Mouse (Mus musculus) CH12.LX (cell line): Measurements from ENCODE around the gene Ggt7. TPM values are rescaled to one million over a fixed set of nuclear protein-coding genes. Genes with fewer than 3 reads are reported as not detected.

Experiments
- DNase-seq: peaks from one replicate; pipeline ENCODE4 v3.0.0-alpha.2; 2013; ENCODE audit errors: extremely low read depth
- H3K27ac ChIP-seq: 2 replicates; pipeline ENCODE4 v1.5.1; 2012; ENCODE audit warnings: low read depth, mild to moderate bottlenecking, control low read depth, moderate library complexity; ENCODE audit not compliant: insufficient read depth
- H3K27me3 ChIP-seq: replicated peaks from 2 replicates; pipeline ENCODE3; 2012; ENCODE audit warnings: inconsistent platforms
- H3K36me3 ChIP-seq, 2 experiments: replicated peaks in 1 of 2; 2 replicates each; pipeline versions ENCODE3 to v1.6.1; 2012; ENCODE audit warnings: inconsistent platforms in 1 of 2, low read length in 1 of 2, mild to moderate bottlenecking in 1 of 2, mixed read lengths in 1 of 2, moderate library complexity in 1 of 2; ENCODE audit not compliant: control insufficient read depth in 1 of 2, insufficient read depth in 1 of 2
- H3K4me1 ChIP-seq, 2 experiments: 2 replicates each; pipeline ENCODE4 v1.6.1; 2012; ENCODE audit warnings: inconsistent platforms in 1 of 2, moderate library complexity in 1 of 2; ENCODE audit not compliant: insufficient read depth in 2 of 2, control insufficient read depth in 1 of 2
- H3K4me2 ChIP-seq: 2 replicates; pipeline ENCODE4 v1.6.1; 2012; ENCODE audit warnings: low read depth, mild to moderate bottlenecking, control low read depth; ENCODE audit not compliant: poor library complexity, insufficient read depth, severe bottlenecking
- H3K4me3 ChIP-seq, 3 experiments: fragments of 150-350 bp in 1 of 3; sonication (generic) in 1 of 3; replicated peaks in 1 of 3; 2 replicates each; pipeline versions ENCODE3 to v1.5.1; 2011 to 2012; ENCODE audit warnings: low read depth in 2 of 3, low read length in 2 of 3, mild to moderate bottlenecking in 2 of 3, moderate library complexity in 2 of 3, control low read depth in 1 of 3, improper control_type of control experiment in 1 of 3, inconsistent platforms in 1 of 3, mixed read lengths in 1 of 3; ENCODE audit not compliant: poor library complexity in 1 of 3
- H3K79me2 ChIP-seq: replicated peaks from 2 replicates; pipeline ENCODE4 v1.6.1; 2012; ENCODE audit warnings: mild to moderate bottlenecking, moderate library complexity; ENCODE audit not compliant: control insufficient read depth, poor library complexity, insufficient read depth, severe bottlenecking; ENCODE audit errors: extremely low read depth
- H3K9ac ChIP-seq: 2 replicates; pipeline ENCODE4 v1.6.1; 2012; ENCODE audit warnings: low read depth, mild to moderate bottlenecking, control low read depth, moderate library complexity; ENCODE audit not compliant: insufficient read depth
- H3K9me3 ChIP-seq: replicated peaks from 2 replicates; pipeline ENCODE3; 2012; ENCODE audit warnings: low read length, inconsistent platforms, mixed read lengths
- CHD1 ChIP-seq: IDR thresholded peaks from 2 replicates; pipeline ENCODE4 v1.6.1; 2012; ENCODE audit warnings: low read depth, low read length, improper control_type of control experiment, inconsistent platforms
- CTCF ChIP-seq, 2 experiments: IDR thresholded peaks in 1 of 2; conservative IDR thresholded peaks in 1 of 2; 2 replicates each; pipeline ENCODE4 v1.5.1; 2011 to 2012; ENCODE audit warnings: low read depth in 2 of 2, low read length in 2 of 2, improper control_type of control experiment in 1 of 2, inconsistent platforms in 1 of 2, mild to moderate bottlenecking in 1 of 2, moderate library complexity in 1 of 2
- E2F4 ChIP-seq: IDR thresholded peaks from 2 replicates; pipeline ENCODE4 v1.6.1; 2011; ENCODE audit warnings: low read depth, low read length, improper control_type of control experiment; ENCODE audit not compliant: insufficient replicate concordance
- ELF1 ChIP-seq: IDR thresholded peaks from 2 replicates; pipeline ENCODE4 v1.6.1; 2014; ENCODE audit warnings: low read depth, mild to moderate bottlenecking, inconsistent platforms, low read length, improper control_type of control experiment
- ETS1 ChIP-seq: conservative IDR thresholded peaks from 2 replicates; pipeline ENCODE4 v1.6.1; 2012; ENCODE audit warnings: low read depth, mild to moderate bottlenecking, inconsistent platforms, low read length, improper control_type of control experiment, moderate library complexity
- HCFC1 ChIP-seq: IDR thresholded peaks from 2 replicates; pipeline ENCODE4 v1.6.1; 2012; ENCODE audit warnings: low read depth, mild to moderate bottlenecking, inconsistent platforms, low read length, improper control_type of control experiment
- IRF4 ChIP-seq: IDR thresholded peaks from 2 replicates; pipeline ENCODE4 v1.6.1; 2014; ENCODE audit warnings: low read depth, mild to moderate bottlenecking, inconsistent platforms, low read length, improper control_type of control experiment
- JUN ChIP-seq: IDR thresholded peaks from 2 replicates; pipeline ENCODE4 v1.6.1; 2011; ENCODE audit warnings: low read depth, mild to moderate bottlenecking, low read length, improper control_type of control experiment, moderate library complexity; ENCODE audit not compliant: insufficient read depth
- JUND ChIP-seq: conservative IDR thresholded peaks from 2 replicates; pipeline ENCODE4 v1.6.1; 2011; ENCODE audit warnings: low read depth, low read length, improper control_type of control experiment
- MAX ChIP-seq: IDR thresholded peaks from 2 replicates; pipeline ENCODE4 v1.6.1; 2011; ENCODE audit warnings: low read length, improper control_type of control experiment
- MEF2A ChIP-seq: IDR thresholded peaks from 2 replicates; pipeline ENCODE4 v1.6.1; 2014; ENCODE audit warnings: low read depth, mild to moderate bottlenecking, inconsistent platforms, low read length, improper control_type of control experiment, borderline replicate concordance
- MXI1 ChIP-seq: IDR thresholded peaks from 2 replicates; pipeline ENCODE4 v1.6.1; 2011; ENCODE audit warnings: mild to moderate bottlenecking, low read depth, low read length, improper control_type of control experiment
- NELFE ChIP-seq: IDR thresholded peaks from 2 replicates; pipeline ENCODE4 v1.6.1; 2011; ENCODE audit warnings: low read depth, low read length, improper control_type of control experiment
- PAX5 ChIP-seq: IDR thresholded peaks from 2 replicates; pipeline ENCODE4 v1.6.1; 2012; ENCODE audit warnings: low read length, inconsistent platforms, mixed read lengths
- POLR2A ChIP-seq: IDR thresholded peaks from 2 replicates; pipeline ENCODE4 v1.6.1; 2011; ENCODE audit warnings: low read depth, mild to moderate bottlenecking, improper control_type of control experiment, low read length
- RAD21 ChIP-seq: IDR thresholded peaks from 2 replicates; pipeline ENCODE4 v1.6.1; 2011; ENCODE audit warnings: low read depth, mild to moderate bottlenecking, low read length, improper control_type of control experiment, moderate library complexity
- SIN3A ChIP-seq: IDR thresholded peaks from 2 replicates; pipeline ENCODE4 v1.6.1; 2012; ENCODE audit warnings: low read length, improper control_type of control experiment, inconsistent platforms
- SMC3 ChIP-seq: IDR thresholded peaks from 2 replicates; pipeline ENCODE4 v1.6.1; 2011; ENCODE audit warnings: low read depth, low read length, improper control_type of control experiment
- TBP ChIP-seq: conservative IDR thresholded peaks from 2 replicates; pipeline ENCODE4 v1.6.1; 2011; ENCODE audit warnings: low read depth, low read length, improper control_type of control experiment
- TCF12 ChIP-seq: IDR thresholded peaks from 2 replicates; pipeline ENCODE4 v1.6.1; 2014; ENCODE audit warnings: low read depth, mild to moderate bottlenecking, inconsistent platforms, low read length, improper control_type of control experiment
- USF1 ChIP-seq: IDR thresholded peaks from 2 replicates; pipeline ENCODE4 v1.6.1; 2014; ENCODE audit warnings: low read depth, mild to moderate bottlenecking, inconsistent platforms, low read length, improper control_type of control experiment
- ZC3H11A ChIP-seq: IDR thresholded peaks from 2 replicates; pipeline ENCODE4 v1.6.1; 2012; ENCODE audit warnings: low read depth, mild to moderate bottlenecking, inconsistent platforms, low read length, improper control_type of control experiment
- ZKSCAN1 ChIP-seq: IDR thresholded peaks from 2 replicates; pipeline ENCODE4 v1.6.1; 2012; ENCODE audit warnings: low read depth, inconsistent platforms, low read length, improper control_type of control experiment, borderline replicate concordance
- ZMIZ1 ChIP-seq: IDR thresholded peaks from 2 replicates; pipeline ENCODE4 v1.6.1; 2012; ENCODE audit warnings: low read depth, mild to moderate bottlenecking, inconsistent platforms, low read length, improper control_type of control experiment
- ZNF384 ChIP-seq: IDR thresholded peaks from 2 replicates; pipeline ENCODE4 v1.6.1; 2012; ENCODE audit warnings: low read depth, low read length, improper control_type of control experiment, inconsistent platforms
- dilution Hi-C: fragments of 300-500 bp; cut with MboI; formaldehyde crosslinking; loops from 2 replicates; pipeline ENCODE4 v1.14.3; 2020; ENCODE audit warnings: low sequenced_read_pairs; ENCODE audit not compliant: extremely low pct_unique_long_range_greater_than_20kb, extremely low pct_ligation_motif_present
- in situ Hi-C: fragments of 300-500 bp; cut with MboI; formaldehyde crosslinking; loops from 3 replicates; pipeline ENCODE4 v1.14.3; 2019; ENCODE audit warnings: low sequenced_read_pairs, low pct_ligation_motif_present, low pct_unique_long_range_greater_than_20kb, mixed read lengths
- polyA plus RNA-seq: library from polyadenylated mRNA; unstranded; fragments of >175 nt; gene quantifications from 2 replicates; pipeline ENCODE4 v1.2.1, GENCODE M21; 2012; ENCODE audit warnings: low read depth; ENCODE audit not compliant: insufficient read length
- total RNA-seq, 2 experiments: library from RNA; depleted of rRNA; stranded (reverse); fragments of 300-350 nt in 1 of 2; fragments of >200 nt in 1 of 2; gene quantifications; 2 replicates each; pipeline ENCODE4 v1.2.3; 2012 to 2014

The Ggt7 gene
- total and polyA plus RNA-seq, 3 experiments: 1.7 to 16.5 (median 2.9) TPM

GRCm38 (mm10) chr2:155515941-155516340 is 2.1 kb downstream of the Ggt7 start:
- Histone ChIP-seq H3K4me2 (no peak overlapping the region), H3K36me3 (no peaks in the 10 kb centered on the region), H3K27me3 (peaks cover 38% of the 10 kb centered on the region), H3K9ac (no peak overlapping the region), H3K27ac (no peak overlapping the region), H3K9me3 (no peaks in the 10 kb centered on the region), H3K4me1 (peaks cover 5 to 21% of the 10 kb centered on the region in 2 experiments; a peak in 3 of 4 replicates)
- dilution Hi-C loops: no loop called here
- DNase-seq: peak; percentile 54
- in situ Hi-C loops: loop anchor here (5.0 to 25.0 kb wide), 3 partner anchors 76 to 246 kb away; partner anchors contain the start of genes Gss and Procr
- TF ChIP-seq RAD21 (peak; percentile 94), HCFC1 (no peak), SIN3A (peak; percentile 46; the same call in 1 of the 2 replicates), JUND (no peak), ZMIZ1 (no peak), CTCF (conservative IDR thresholded peaks at IDR 0.05 in 1 of 2, IDR thresholded peaks at IDR 0.05 in 1 of 2; ENCODE audit: low read depth in 2 of 2, low read length in 2 of 2) (peak; percentile 95 to 96), ZNF384 (no peak), ELF1 (no peak), CHD1 (no peak), TCF12 (no peak), MXI1 (no peak), E2F4 (no peak), ZKSCAN1 (no peak), IRF4 (no peak), SMC3 (peak; percentile 97), USF1 (no peak), ZC3H11A (peak; percentile 67; the same call in 1 of the 2 replicates), PAX5 (no peak), MEF2A (no peak), TBP (no peak), NELFE (no peak), POLR2A (no peak), MAX (no peak), ETS1 (no peak), JUN (no peak)
- TF ChIP-seq, all 38 proteins: peak for 5
- Histone ChIP-seq H3K79me2 (no peaks in the 10 kb centered on the region), H3K4me3 (no peak overlapping the region)
